Mouse (Mus musculus): Measurements from ENCODE around the gene Sult1e1. TPM values are rescaled to one million over a fixed set of nuclear protein-coding genes. Genes with fewer than 3 reads are reported as not detected.

The Sult1e1 gene
- polyA plus RNA-seq, 1 experiment from 2014 or later: not detected

DNA sequence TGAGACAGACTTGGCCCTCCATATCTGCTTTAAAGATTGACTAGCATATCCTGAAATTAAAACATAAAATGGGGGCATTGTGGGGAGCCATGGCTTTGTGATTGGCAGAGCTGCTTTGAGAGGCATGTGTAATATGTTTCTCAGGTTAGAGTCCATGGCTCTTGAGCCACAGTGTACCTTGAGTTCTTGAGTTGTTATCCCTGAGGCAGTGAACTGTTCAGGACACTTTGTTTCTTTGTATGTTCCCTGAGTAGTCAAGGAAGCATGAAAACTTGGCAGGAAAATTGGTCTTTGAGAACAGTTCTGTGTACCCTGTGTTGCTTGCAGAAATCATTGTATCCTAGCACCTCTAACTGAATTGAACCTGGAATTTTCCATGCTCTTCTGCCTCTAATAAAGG, 28.4 kb downstream of the Sult1e1 start:
- Histone ChIP-seq H3K9ac (replicated peaks) (no peak overlapping the region), H3K4me1 (no peaks in the 10 kb centered on the region), H3K27me3 (no peaks in the 10 kb centered on the region), H3K4me3 (no peak overlapping the region), H3K27ac (replicated peaks) (no peak overlapping the region), H3K4me2 (replicated peaks) (no peak overlapping the region), H3K9me3 (no peaks in the 10 kb centered on the region), H3K36me3 (no peaks in the 10 kb centered on the region)
- no peak for ATAC-seq (ENCODE audit: low FRiP score, low read depth)

DNA sequence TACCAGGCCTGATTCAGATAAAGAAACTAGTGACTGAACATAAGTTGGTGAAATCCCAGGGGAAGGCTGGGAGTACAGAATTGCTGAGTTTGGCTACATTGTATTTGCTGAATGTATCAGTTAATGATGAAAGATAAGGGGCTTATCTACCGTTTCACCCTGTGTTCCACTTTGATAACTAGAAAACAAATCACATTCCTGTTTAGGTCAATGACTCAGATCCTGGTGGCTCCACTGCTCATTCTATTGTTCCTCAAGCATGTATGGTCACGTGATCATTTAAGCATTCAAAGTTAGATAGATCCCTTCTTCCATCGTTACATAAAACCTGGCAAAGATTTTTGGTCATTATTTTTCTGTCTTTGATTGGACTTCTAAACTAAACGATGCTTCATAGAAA, 28.9 kb downstream of the Sult1e1 start:
- Histone ChIP-seq H3K9me3 (no peaks in the 10 kb centered on the region), H3K4me2 (replicated peaks) (no peak overlapping the region), H3K4me1 (no peaks in the 10 kb centered on the region), H3K27me3 (no peaks in the 10 kb centered on the region), H3K36me3 (no peaks in the 10 kb centered on the region), H3K27ac (replicated peaks) (no peak overlapping the region), H3K4me3 (no peak overlapping the region), H3K9ac (replicated peaks) (no peak overlapping the region)
- WGBS: 84% methylated on average over 4 of the region's 4 CpGs
- no peak for ATAC-seq (ENCODE audit: low FRiP score, low read depth)

DNA sequence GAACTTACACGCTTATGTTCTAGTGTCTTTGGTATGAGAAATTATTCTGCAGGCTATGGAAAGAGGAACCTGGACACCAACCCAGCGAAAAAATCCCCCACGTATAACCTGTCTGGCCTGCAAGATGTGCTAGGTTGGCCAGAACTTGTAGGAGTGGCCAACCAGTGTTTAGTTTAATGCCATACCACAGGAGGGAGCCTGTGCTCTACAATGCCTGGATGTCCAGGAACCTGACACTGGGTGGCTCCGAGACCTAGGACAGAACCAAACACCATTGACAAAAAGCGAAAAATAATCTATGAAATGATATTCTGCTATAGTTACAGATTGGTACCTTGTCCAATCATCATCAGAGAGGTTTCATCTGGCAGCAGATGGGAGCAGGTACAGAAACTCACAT, 31.2 kb downstream of the Sult1e1 start:
- Histone ChIP-seq H3K27me3 (no peaks in the 10 kb centered on the region), H3K4me2 (replicated peaks) (no peak overlapping the region), H3K9ac (replicated peaks) (no peak overlapping the region), H3K9me3 (no peaks in the 10 kb centered on the region), H3K4me3 (no peak overlapping the region), H3K4me1 (no peaks in the 10 kb centered on the region), H3K27ac (replicated peaks) (no peak overlapping the region), H3K36me3 (no peaks in the 10 kb centered on the region)
- ATAC-seq (ENCODE audit: low FRiP score, low read depth): no peak
- WGBS: 85% methylated on average over 5 of the region's 5 CpGs

DNA sequence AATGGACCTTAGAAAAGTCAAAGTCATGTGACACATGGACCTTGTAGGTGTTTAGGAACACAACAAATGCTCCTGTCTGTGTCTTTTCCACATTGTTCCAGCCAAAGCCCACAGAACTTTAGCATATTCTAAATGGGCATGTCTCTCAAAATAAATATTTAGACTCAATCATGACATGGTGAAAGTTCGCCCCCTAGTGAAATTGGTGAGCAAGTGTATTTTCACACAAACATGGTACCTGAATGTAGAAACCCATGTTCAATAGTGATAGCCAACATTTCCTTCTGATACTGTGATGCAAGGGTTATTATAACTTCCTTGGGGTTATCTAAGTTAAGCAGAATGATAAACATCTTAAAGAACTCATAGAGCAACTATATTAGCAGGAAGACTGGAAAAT, 40.5 kb downstream of the Sult1e1 start:
- Histone ChIP-seq H3K27ac (replicated peaks) (no peak overlapping the region), H3K36me3 (no peaks in the 10 kb centered on the region), H3K9me3 (no peaks in the 10 kb centered on the region), H3K27me3 (no peaks in the 10 kb centered on the region), H3K4me3 (no peak overlapping the region), H3K4me2 (replicated peaks) (no peak overlapping the region), H3K9ac (replicated peaks) (no peak overlapping the region), H3K4me1 (no peaks in the 10 kb centered on the region)
- 33% methylated on average over 1 of the region's 1 CpGs for WGBS
- ATAC-seq (ENCODE audit: low FRiP score, low read depth): no peak

DNA sequence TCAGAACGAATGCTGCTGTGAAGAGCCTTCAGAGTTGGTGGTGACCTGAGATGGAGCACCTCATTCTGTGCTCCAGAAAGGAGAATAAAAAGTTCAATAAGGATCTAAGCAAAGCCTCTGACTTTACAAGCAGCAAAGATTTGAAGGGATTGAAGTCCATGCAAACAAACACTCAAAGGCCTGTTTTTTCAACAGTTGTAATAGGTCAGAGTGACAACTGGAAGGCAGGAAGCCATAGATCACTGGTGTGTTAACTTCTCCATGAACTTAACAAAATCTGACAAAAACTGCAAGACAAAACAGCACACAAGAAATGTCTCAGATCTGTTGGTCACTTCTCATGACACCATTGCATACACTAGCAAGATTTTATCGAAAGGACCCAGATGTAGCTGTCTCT, 53.3 kb downstream of the Sult1e1 start, which contains the start of gene Sult1b1:
Sult1b1 (minus strand) TSS at position 85 of the 400 bp plus-strand sequence.
- H3K9me3 ChIP-seq: no peaks in the 10 kb centered on the region
- H3K36me3 ChIP-seq: no peaks in the 10 kb centered on the region
- H3K4me2 ChIP-seq (replicated peaks): no peak within 1 kb of the TSS
- no peak within 1 kb of the TSS for H3K27ac ChIP-seq (replicated peaks)
- WGBS: 91% methylated on average over 2 of the region's 2 CpGs
- ATAC-seq (ENCODE audit: low FRiP score, low read depth): no peak
- H3K4me1 ChIP-seq: no peaks in the 10 kb centered on the region
- H3K27me3 ChIP-seq: no peaks in the 10 kb centered on the region
- no peak within 1 kb of the TSS for H3K4me3 ChIP-seq
- no peak within 1 kb of the TSS for H3K9ac ChIP-seq (replicated peaks)

DNA sequence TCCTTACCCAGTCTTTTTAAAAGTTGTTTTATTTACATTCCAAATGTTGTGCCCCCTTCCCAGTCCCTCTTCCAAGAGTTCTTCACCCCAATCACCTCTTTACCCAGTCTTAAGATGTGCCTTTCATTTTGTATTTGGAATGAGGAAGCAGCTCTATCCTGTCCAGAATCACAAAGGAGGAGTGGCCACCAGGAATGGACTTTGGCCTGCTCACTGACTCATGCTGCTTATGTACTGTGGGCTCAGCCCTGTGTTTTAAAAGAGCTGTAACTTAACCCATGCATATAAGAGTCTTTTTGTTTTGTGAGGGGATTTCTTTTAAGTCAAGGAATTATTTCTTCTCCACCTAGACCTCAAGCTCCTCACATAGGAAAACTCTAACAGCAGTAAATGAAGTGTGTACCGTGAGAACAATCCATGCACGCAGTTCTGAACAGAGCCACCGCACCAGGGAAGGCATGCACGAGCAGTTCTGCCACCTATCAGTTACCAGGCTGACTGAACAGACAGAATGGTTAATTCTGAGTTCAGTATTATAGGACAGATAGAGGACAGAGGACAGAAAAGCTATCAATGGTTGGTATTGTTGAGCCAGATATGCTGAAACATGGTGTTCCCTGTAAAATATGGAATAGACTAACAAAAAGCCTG, 55.3 kb downstream of the Sult1e1 start:
- WGBS: 56% methylated on average over 4 of the region's 4 CpGs
- H3K9me3 ChIP-seq: no peaks in the 10 kb centered on the region

DNA sequence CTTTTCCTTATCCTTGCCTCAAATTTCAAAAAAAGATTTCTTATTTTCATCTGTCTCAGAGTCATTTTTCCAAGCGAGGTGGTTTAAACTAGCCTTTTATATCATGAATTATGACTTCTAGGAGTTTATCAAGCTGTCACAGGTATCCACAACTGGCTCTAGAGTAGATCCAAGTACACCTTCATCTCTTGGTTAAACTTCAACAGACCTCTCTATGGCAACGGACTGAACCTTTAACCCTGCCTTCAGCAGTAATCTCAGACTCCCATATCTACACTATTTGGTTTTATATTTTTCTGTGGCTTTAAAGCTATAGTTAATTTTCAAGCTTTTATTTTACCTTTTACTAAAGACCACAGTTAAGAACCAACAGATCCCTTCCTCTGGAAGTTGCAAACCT, 59.1 kb downstream of the Sult1e1 start:
- no peaks in the 10 kb centered on the region for H3K36me3 ChIP-seq
- WGBS: 79% methylated on average over 2 of the region's 2 CpGs
- H3K9me3 ChIP-seq: no peaks in the 10 kb centered on the region
- ATAC-seq (ENCODE audit: low FRiP score, low read depth): no peak
- H3K9ac ChIP-seq (replicated peaks): no peak overlapping the region
- H3K27ac ChIP-seq (replicated peaks): no peak overlapping the region
- no peaks in the 10 kb centered on the region for H3K4me1 ChIP-seq
- H3K27me3 ChIP-seq: no peaks in the 10 kb centered on the region
- no peak overlapping the region for H3K4me3 ChIP-seq
- no peak overlapping the region for H3K4me2 ChIP-seq (replicated peaks)

More for the DNA sequence above, 55.3 kb downstream of the Sult1e1 start:
- Histone ChIP-seq H3K27ac (replicated peaks) (no peak overlapping the region), H3K4me3 (no peak overlapping the region), H3K9ac (replicated peaks) (no peak overlapping the region), H3K27me3 (no peaks in the 10 kb centered on the region), H3K4me2 (replicated peaks) (no peak overlapping the region), H3K4me1 (no peaks in the 10 kb centered on the region), H3K36me3 (no peaks in the 10 kb centered on the region)
- no peak for ATAC-seq (ENCODE audit: low FRiP score, low read depth)

Small RNAs within 50 kb of the gene (microRNA-seq; reads per million reads assigned to microRNA genes)
- gene Mir3969: not detected

Other genes starting within 250 kb of the Sult1e1 start
- gene Ugt2b38, start 167.4 kb downstream of the Sult1e1 start, polyA plus RNA-seq (2016; fragmentation: Nextera tagmentation; extraction: Ambion mirVana): not detected in 2 replicates
- not detected in 2 replicates for gene Ugt2a2, start 109.3 kb downstream of the Sult1e1 start, polyA plus RNA-seq (2016; fragmentation: Nextera tagmentation; extraction: Ambion mirVana)
- not detected in 2 replicates for gene Gm43638, start 104.8 kb downstream of the Sult1e1 start, polyA plus RNA-seq (2016; fragmentation: Nextera tagmentation; extraction: Ambion mirVana)
- gene Ugt2a1, start 100.7 kb downstream of the Sult1e1 start, polyA plus RNA-seq (2016; fragmentation: Nextera tagmentation; extraction: Ambion mirVana): not detected in 2 replicates
- not detected in 2 replicates for gene Sult1b1, start 53.4 kb downstream of the Sult1e1 start, polyA plus RNA-seq (2016; fragmentation: Nextera tagmentation; extraction: Ambion mirVana)
- gene Sult1d1, start 22.6 kb downstream of the Sult1e1 start, polyA plus RNA-seq (2016; fragmentation: Nextera tagmentation; extraction: Ambion mirVana): not detected in 2 replicates
- gene Csn1s1, start 74.6 kb upstream of the Sult1e1 start, polyA plus RNA-seq (2016; fragmentation: Nextera tagmentation; extraction: Ambion mirVana): not detected in 2 replicates
- gene Csn2, start 108.0 kb upstream of the Sult1e1 start, polyA plus RNA-seq (2016; fragmentation: Nextera tagmentation; extraction: Ambion mirVana): not detected in 2 replicates
- gene Csn1s2a, start 183.0 kb upstream of the Sult1e1 start, polyA plus RNA-seq (2016; fragmentation: Nextera tagmentation; extraction: Ambion mirVana): not detected in 2 replicates
- not detected in 2 replicates for gene Csn1s2b, start 216.5 kb upstream of the Sult1e1 start, polyA plus RNA-seq (2016; fragmentation: Nextera tagmentation; extraction: Ambion mirVana)
- gene Prr27, start 234.1 kb upstream of the Sult1e1 start, polyA plus RNA-seq (2016; fragmentation: Nextera tagmentation; extraction: Ambion mirVana): not detected in 2 replicates